Comparison of ENCODE assay signal across 31 mouse cellular contexts in the genomic region with DNA sequence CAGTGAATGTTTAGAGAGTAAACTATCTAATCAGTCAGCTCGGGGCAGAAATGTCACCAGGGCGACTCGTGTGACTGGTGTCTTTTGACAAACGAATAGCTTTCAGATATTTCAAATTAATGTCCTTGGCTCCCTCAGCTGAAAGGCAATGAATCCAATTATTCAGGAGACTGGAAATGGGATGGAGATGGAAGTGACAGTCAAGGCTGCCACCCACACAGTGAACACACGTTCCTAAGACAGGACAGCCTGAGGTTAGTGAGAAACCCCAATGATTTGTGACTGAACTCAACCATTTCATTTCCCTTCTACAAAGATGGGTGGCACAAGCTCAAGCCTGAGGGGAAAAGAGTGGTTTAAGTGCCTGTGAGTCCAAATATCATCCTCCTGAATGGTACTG.
A peak's percentile ranks its signal among the peaks of the same experiment; 100 is the strongest.
DNase-seq lines count a peak whose midpoint lies in the region; ATAC-seq and TF ChIP-seq lines count a peak whose summit lies in the region.
"Had no signal": no experiment of that assay in that cellular context is flagged by ENCODE, and none has a peak within 500 bp of the region (broad histone marks: within the 10 kb centered on the region; RNA-seq: fewer than 3 reads in every experiment).

No protein-coding gene starts in this region.

- H3K9me3 ChIP-seq in midbrain, embryonic 14.5 days (ENCODE audit: control insufficient read depth, low read length) = peaks cover 7% of the 10 kb centered on the region; the same call in 1 of the 2 replicates
- H3K9me3 ChIP-seq in midbrain, embryonic 10.5 days (replicated peaks) = peaks cover 8% of the 10 kb centered on the region; the same call in 1 of the 2 replicates
- H3K9me3 ChIP-seq in hindbrain, postnatal 0 days (ENCODE audit: low read length) = peaks cover 7% of the 10 kb centered on the region
- no peaks in the 10 kb centered on the region for H3K9me3 ChIP-seq in intestine, postnatal 0 days (ENCODE audit: control insufficient read depth)
- H3K9me3 ChIP-seq: kidney, embryonic 15.5 days; limb, embryonic 10.5 days; limb, embryonic 15.5 days; liver, embryonic 13.5 days; stomach, embryonic 15.5 days had no signal

- no peak overlapping the region for H3K9ac ChIP-seq in midbrain, embryonic 14.5 days (replicated peaks; ENCODE audit: low read length)
- no peak overlapping the region for H3K9ac ChIP-seq in hindbrain, postnatal 0 days (replicated peaks; ENCODE audit: low read length)
- no peak overlapping the region for H3K9ac ChIP-seq in intestine, postnatal 0 days (ENCODE audit: low read depth, low read length)
- H3K9ac ChIP-seq: kidney, embryonic 15.5 days; limb, embryonic 15.5 days; liver, embryonic 13.5 days; stomach, embryonic 15.5 days had no signal

- WGBS in midbrain, embryonic 14.5 days = 65% methylated on average over 5 of the region's 5 CpGs
- 84% methylated on average over 5 of the region's 5 CpGs for WGBS in midbrain, embryonic 10.5 days
- WGBS in hindbrain, postnatal 0 days = 59% methylated on average over 5 of the region's 5 CpGs
- 42% methylated on average over 5 of the region's 5 CpGs for WGBS in intestine, postnatal 0 days

- no peak overlapping the region for H3K4me3 ChIP-seq in midbrain, embryonic 14.5 days (replicated peaks; ENCODE audit: low read depth, low read length)
- H3K4me3 ChIP-seq in midbrain, embryonic 10.5 days = no peak overlapping the region
- no peak overlapping the region for H3K4me3 ChIP-seq in hindbrain, postnatal 0 days (ENCODE audit: low read length)
- no peak overlapping the region for H3K4me3 ChIP-seq in intestine, postnatal 0 days (ENCODE audit: low read depth, low read length)
- H3K4me3 ChIP-seq: gastrocnemius, adult 2 months; kidney, embryonic 15.5 days; layer of hippocampus, adult 2 months; limb, embryonic 10.5 days; limb, embryonic 15.5 days; liver, embryonic 13.5 days; megakaryocyte, embryonic 14.5 days; stomach, embryonic 15.5 days had no signal

- H3K4me2 ChIP-seq in midbrain, embryonic 14.5 days (ENCODE audit: low read length) = no peak overlapping the region
- no peak overlapping the region for H3K4me2 ChIP-seq in hindbrain, postnatal 0 days (ENCODE audit: low read depth, low read length)
- no peak overlapping the region for H3K4me2 ChIP-seq in intestine, postnatal 0 days (replicated peaks; ENCODE audit: low read depth)
- H3K4me2 ChIP-seq: heart, embryonic 11.5 days; kidney, embryonic 15.5 days; limb, embryonic 15.5 days; liver, embryonic 13.5 days; stomach, embryonic 15.5 days had no signal

- H3K36me3 ChIP-seq in midbrain, embryonic 14.5 days (ENCODE audit: control insufficient read depth, insufficient read depth, low read length) = no peaks in the 10 kb centered on the region
- H3K36me3 ChIP-seq in midbrain, embryonic 10.5 days = peaks cover 4% of the 10 kb centered on the region; the same call in 1 of the 2 replicates
- H3K36me3 ChIP-seq in hindbrain, postnatal 0 days (ENCODE audit: insufficient read depth, low read length) = no peaks in the 10 kb centered on the region
- no peaks in the 10 kb centered on the region for H3K36me3 ChIP-seq in intestine, postnatal 0 days (ENCODE audit: control insufficient read depth, insufficient read depth)
- H3K36me3 ChIP-seq: kidney, embryonic 15.5 days; limb, embryonic 10.5 days; limb, embryonic 15.5 days; liver, embryonic 13.5 days; stomach, embryonic 15.5 days had no signal

- no peak for ATAC-seq in midbrain, embryonic 14.5 days (ENCODE audit: low FRiP score, low TSS enrichment)
- peak; percentile 64 for ATAC-seq in hindbrain, postnatal 0 days
- ATAC-seq in intestine, postnatal 0 days = no peak
- ATAC-seq: forebrain, embryonic 14.5 days; inflammation-experienced regulatory T-cells, adult 6 months; lung, postnatal 0 days had no signal

- DNase-seq in cerebellum, postnatal 10 days = peak; percentile 19 to 21
- DNase-seq in cerebellum, adult 8-10 months = no peak
- DNase-seq in midbrain, embryonic 14.5 days = peak; percentile 6
- DNase-seq in midbrain, embryonic 10.5 days (ENCODE audit: low spot score) = no peak
- DNase-seq in Muller cell, postnatal 12 days (ENCODE audit: inconsistent ontology term) = peak; percentile 85
- DNase-seq in hindbrain, postnatal 0 days (ENCODE audit: low spot score) = peak; percentile 30
- DNase-seq in layer of hippocampus, adult 9-11 months = no peak
- DNase-seq: adrenal gland, postnatal 10 days; cerebellum, adult 11-12 months; gastrocnemius, adult 2 months; gastrocnemius, postnatal 36 days; heart, adult 18-20 months; heart, postnatal 36 days; kidney, adult 18-20 months; kidney, postnatal 36 days; liver, embryonic 13.5 days; lung, adult 18-20 months; lung, postnatal 4 days; right cerebral cortex, postnatal 14 days had no signal

- no peaks in the 10 kb centered on the region for H3K4me1 ChIP-seq in midbrain, embryonic 14.5 days (ENCODE audit: control insufficient read depth, insufficient read depth, low read length)
- no peaks in the 10 kb centered on the region for H3K4me1 ChIP-seq in midbrain, embryonic 10.5 days
- no peaks in the 10 kb centered on the region for H3K4me1 ChIP-seq in hindbrain, postnatal 0 days (ENCODE audit: insufficient read depth, low read length)
- no peaks in the 10 kb centered on the region for H3K4me1 ChIP-seq in intestine, postnatal 0 days (replicated peaks; ENCODE audit: control insufficient read depth, insufficient read depth, low read length)
- H3K4me1 ChIP-seq: kidney, embryonic 15.5 days; limb, embryonic 10.5 days; limb, embryonic 15.5 days; liver, embryonic 13.5 days; megakaryocyte, embryonic 14.5 days; stomach, embryonic 15.5 days had no signal

- no peak for TF ChIP-seq CTCF in hindbrain, postnatal 0 days (IDR thresholded peaks at IDR 0.05; ENCODE audit: low read depth)
- no peak for TF ChIP-seq CTCF in intestine, postnatal 0 days (IDR thresholded peaks at IDR 0.05; ENCODE audit: low read depth)

- no peaks in the 10 kb centered on the region for H3K27me3 ChIP-seq in midbrain, embryonic 14.5 days (ENCODE audit: control insufficient read depth, insufficient read depth, low read length)
- no peaks in the 10 kb centered on the region for H3K27me3 ChIP-seq in midbrain, embryonic 10.5 days (ENCODE audit: low read depth, poor library complexity, severe bottlenecking)
- no peaks in the 10 kb centered on the region for H3K27me3 ChIP-seq in hindbrain, postnatal 0 days (ENCODE audit: insufficient read depth, low read length)
- no peaks in the 10 kb centered on the region for H3K27me3 ChIP-seq in intestine, postnatal 0 days (replicated peaks; ENCODE audit: control insufficient read depth, insufficient read depth, low read length)
- H3K27me3 ChIP-seq: CH12.LX; kidney, embryonic 15.5 days; limb, embryonic 15.5 days; liver, embryonic 13.5 days; megakaryocyte, embryonic 14.5 days; stomach, embryonic 15.5 days had no signal

- no peak overlapping the region for H3K27ac ChIP-seq in midbrain, embryonic 14.5 days (replicated peaks; ENCODE audit: low read depth, low read length)
- H3K27ac ChIP-seq in midbrain, embryonic 10.5 days (replicated peaks) = no peak overlapping the region
- no peak overlapping the region for H3K27ac ChIP-seq in hindbrain, postnatal 0 days
- H3K27ac ChIP-seq in intestine, postnatal 0 days (ENCODE audit: low read depth, low read length) = no peak overlapping the region
- H3K27ac ChIP-seq: gastrocnemius, adult 2 months; kidney, embryonic 15.5 days; layer of hippocampus, adult 2 months; limb, embryonic 10.5 days; limb, embryonic 15.5 days; liver, embryonic 13.5 days; stomach, embryonic 15.5 days had no signal

Comparison
In these comparisons a context has a peak if more than half of its experiments do, and no peak if none do; other contexts are left out.
1. DNase-seq: peak in cerebellum, postnatal 10 days (2 of 2), midbrain, embryonic 14.5 days (single experiment), Muller cell, postnatal 12 days (single experiment) and hindbrain, postnatal 0 days (single experiment); none in cerebellum, adult 8-10 months (single experiment), midbrain, embryonic 10.5 days (single experiment) and layer of hippocampus, adult 9-11 months (single experiment).